Mouse (Mus musculus): Measurements from ENCODE around the gene Matn3.

The Matn3 gene

GRCm38 (mm10) chr12:8939490-8939889 is 8.2 kb upstream of the Matn3 start:
- no peak for DNase-seq

GRCm38 (mm10) chr12:8940011-8941005 is 7.4 kb upstream of the Matn3 start:
- DNase-seq, result no peak

GRCm38 (mm10) chr12:8941131-8941615 is 6.6 kb upstream of the Matn3 start:
- DNase-seq, result no peak

GRCm38 (mm10) chr12:8941699-8942392 is 5.9 kb upstream of the Matn3 start:
- no peak for DNase-seq

- DNase-seq, result no peak
Observed at GRCm38 (mm10) chr12:8947163-8947562, 566 bp upstream of the Matn3 start.

- DNase-seq, result no peak
Observed at GRCm38 (mm10) chr12:8953136-8953535, 5.4 kb downstream of the Matn3 start.

GRCm38 (mm10) chr12:8954161-8954561 is 6.4 kb downstream of the Matn3 start:
- DNase-seq, result no peak

GRCm38 (mm10) chr12:8961607-8962316 is 14.0 kb downstream of the Matn3 start:
- peak; percentile 31 for DNase-seq

- peak; percentile 58 for DNase-seq
Observed at GRCm38 (mm10) chr12:8969828-8970227, 22.1 kb downstream of the Matn3 start.

- DNase-seq, result peak; percentile 92
Observed at GRCm38 (mm10) chr12:8973820-8974465, 26.2 kb downstream of the Matn3 start, which contains the start of gene Wdr35. Gene Wdr35 (plus strand): TSS chr12:8973892.

- DNase-seq, result no peak
Observed at GRCm38 (mm10) chr12:8975076-8975475, 27.3 kb downstream of the Matn3 start.

GRCm38 (mm10) chr12:8993231-8993630 is 45.5 kb downstream of the Matn3 start:
- DNase-seq, result no peak

- DNase-seq, result no peak
Observed at GRCm38 (mm10) chr12:8998318-8998717, 50.6 kb downstream of the Matn3 start.

- peak; percentile 75 for DNase-seq
Observed at GRCm38 (mm10) chr12:9002038-9002648, 54.4 kb downstream of the Matn3 start.

GRCm38 (mm10) chr12:9007146-9007545 is 59.4 kb downstream of the Matn3 start:
- DNase-seq, result no peak

GRCm38 (mm10) chr12:9007811-9008210 is 60.1 kb downstream of the Matn3 start:
- no peak for DNase-seq

GRCm38 (mm10) chr12:9010311-9010710 is 62.6 kb downstream of the Matn3 start:
- no peak for DNase-seq

GRCm38 (mm10) chr12:9016376-9016775 is 68.6 kb downstream of the Matn3 start:
- no peak for DNase-seq

- no peak for DNase-seq
Observed at GRCm38 (mm10) chr12:9020431-9020830, 72.7 kb downstream of the Matn3 start.

GRCm38 (mm10) chr12:9020986-9021385 is 73.3 kb downstream of the Matn3 start:
- DNase-seq, result no peak
